Mouse (Mus musculus) adipocyte (in vitro differentiated cells): ENCODE results near the gene Lasp1.

Experiments used
- DNase-seq: peaks from one replicate; pipeline ENCODE4 v3.0.0-alpha.2; 2016; ENCODE audit warnings: low spot score

Gene Lasp1

GRCm38 (mm10) chr11:97810970-97811369 is 12.2 kb downstream of the Lasp1 start:
- no peak for DNase-seq

- DNase-seq: no peak
Observed at GRCm38 (mm10) chr11:97811569-97812362, 13.0 kb downstream of the Lasp1 start.

- DNase-seq: no peak
Observed at GRCm38 (mm10) chr11:97812491-97812921, 13.7 kb downstream of the Lasp1 start.

GRCm38 (mm10) chr11:97813085-97813484 is 14.3 kb downstream of the Lasp1 start:
- DNase-seq: no peak

GRCm38 (mm10) chr11:97813746-97814515 is 15.1 kb downstream of the Lasp1 start:
- DNase-seq: no peak

GRCm38 (mm10) chr11:97815736-97816135 is 16.9 kb downstream of the Lasp1 start:
- DNase-seq: no peak

- DNase-seq: no peak
Observed at GRCm38 (mm10) chr11:97816176-97816575, 17.4 kb downstream of the Lasp1 start.

- no peak for DNase-seq
Observed at GRCm38 (mm10) chr11:97816916-97817315, 18.1 kb downstream of the Lasp1 start.

- peak; percentile 44 for DNase-seq
Observed at GRCm38 (mm10) chr11:97817379-97817778, 18.6 kb downstream of the Lasp1 start.

- DNase-seq: no peak
Observed at GRCm38 (mm10) chr11:97818003-97818402, 19.2 kb downstream of the Lasp1 start.

GRCm38 (mm10) chr11:97818571-97818970 is 19.8 kb downstream of the Lasp1 start:
- peak; percentile 60 for DNase-seq

- DNase-seq: no peak
Observed at GRCm38 (mm10) chr11:97819102-97819501, 20.3 kb downstream of the Lasp1 start.

GRCm38 (mm10) chr11:97819923-97820322 is 21.1 kb downstream of the Lasp1 start:
- no peak for DNase-seq

- DNase-seq: peak; percentile 86
Observed at GRCm38 (mm10) chr11:97820840-97821239, 22.0 kb downstream of the Lasp1 start.

GRCm38 (mm10) chr11:97821401-97822064 is 22.7 kb downstream of the Lasp1 start:
- DNase-seq: peak; percentile 52

GRCm38 (mm10) chr11:97822840-97823603 is 24.2 kb downstream of the Lasp1 start:
- DNase-seq: no peak

- no peak for DNase-seq
Observed at GRCm38 (mm10) chr11:97824168-97824567, 25.4 kb downstream of the Lasp1 start.

GRCm38 (mm10) chr11:97824895-97825294 is 26.1 kb downstream of the Lasp1 start:
- DNase-seq: no peak

GRCm38 (mm10) chr11:97825295-97825694 is 26.5 kb downstream of the Lasp1 start:
- DNase-seq: no peak

GRCm38 (mm10) chr11:97825971-97826370 is 27.2 kb downstream of the Lasp1 start:
- DNase-seq: no peak

- no peak for DNase-seq
Observed at GRCm38 (mm10) chr11:97826414-97826813, 27.6 kb downstream of the Lasp1 start.

- no peak for DNase-seq
Observed at GRCm38 (mm10) chr11:97827654-97828053, 28.9 kb downstream of the Lasp1 start.
